Mouse (Mus musculus) spleen, adult 2 months (tissue): ENCODE data around the gene Plxna4.

ENCODE experiments used
- CTCF ChIP-seq: fragments of 200-500 bp; IDR thresholded peaks from 2 replicates; pipeline ENCODE4 v1.5.1; 2011; ENCODE audit warnings: mild to moderate bottlenecking, inconsistent platforms; ENCODE audit not compliant: insufficient read depth, insufficient read length, insufficient replicate concordance; ENCODE audit errors: extremely low read depth
- POLR2A ChIP-seq: fragments of 200-500 bp; IDR thresholded peaks from 2 replicates; pipeline ENCODE4 v1.6.1; 2011; ENCODE audit warnings: low read depth, low read length, inconsistent platforms

DNA sequence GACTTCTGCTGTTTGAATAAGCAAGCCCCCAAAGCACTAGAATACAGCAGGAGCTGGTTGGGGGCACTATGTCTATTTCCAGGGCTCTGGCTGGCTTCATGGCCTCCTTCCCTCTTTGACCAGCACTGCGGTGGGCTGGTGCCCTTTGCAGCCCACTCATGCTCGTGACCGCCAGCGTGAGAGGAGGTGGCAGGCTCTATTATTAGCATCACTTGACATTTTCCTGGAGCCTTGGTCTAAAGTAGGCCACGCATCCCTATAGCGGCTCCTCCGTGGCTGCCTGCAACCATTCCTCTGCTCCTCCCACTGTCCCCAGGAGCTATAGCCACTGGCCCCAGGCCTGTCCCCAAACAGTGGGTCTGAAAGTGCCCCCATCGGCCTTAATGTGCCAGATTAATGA lies 367.2 kb downstream of the Plxna4 start:
- TF ChIP-seq CTCF (no peak), POLR2A (no peak)
